Mouse (Mus musculus) gastrocnemius, adult 2 months (tissue): ENCODE measurements around the gene Mkrn1. TPM values are rescaled to one million over a fixed set of nuclear protein-coding genes. Genes with fewer than 3 reads are reported as not detected.
A peak's percentile ranks its signal among the peaks of the same experiment; 100 is the strongest.
"Not testable (repeated sequence)": the region's sequence is repeated elsewhere in the genome, so short reads cannot be mapped to it uniquely, and the experiment has no call there.

ENCODE experiments used
- DNase-seq: peaks from one replicate; pipeline ENCODE4 v3.0.0; 2022
- H3K27ac ChIP-seq: fragments of 200-600 bp; 2 replicates; pipeline ENCODE4 v1.8.1; 2022; ENCODE audit warnings: mild to moderate bottlenecking
- H3K4me3 ChIP-seq: fragments of 200-600 bp; 2 replicates; pipeline ENCODE4 v1.8.1; 2022; ENCODE audit warnings: mild to moderate bottlenecking, moderate library complexity
- CTCF ChIP-seq: fragments of 200-600 bp; IDR thresholded peaks from 2 replicates; pipeline ENCODE4 v1.8.1; 2022; ENCODE audit warnings: antibody characterized with exemption, mild to moderate bottlenecking, moderate library complexity
- intact Hi-C: fragments of 180-260 bp; cut with DNase I; formaldehyde crosslinking; loops from one replicate; pipeline ENCODE4 v1.15.1; 2025
- total RNA-seq, 2 experiments: library from RNA; stranded (reverse); gene quantifications; 2 replicates each; pipeline ENCODE4 v1.2.3; 2021

The Mkrn1 gene
- total RNA-seq, 2 experiments from 2014 or later = 16.0 to 17.8 TPM

GRCm38 (mm10) chr6:39445801-39446572 is 25.7 kb upstream of the Mkrn1 start:
- TF ChIP-seq CTCF = no peak
- Histone ChIP-seq H3K4me3 (peak overlapping the region; percentile 38; the same call in 1 of the 2 replicates), H3K27ac (no peak overlapping the region)
- no peak for DNase-seq
- intact Hi-C loops = no loop called here

GRCm38 (mm10) chr6:39442786-39443287 is 22.6 kb upstream of the Mkrn1 start:
- Histone ChIP-seq H3K4me3 (no peak overlapping the region), H3K27ac (no peak overlapping the region)
- no peak for TF ChIP-seq CTCF
- intact Hi-C loops = no loop called here
- no peak for DNase-seq

GRCm38 (mm10) chr6:39440207-39440606 is 19.9 kb upstream of the Mkrn1 start:
- no peak for TF ChIP-seq CTCF

GRCm38 (mm10) chr6:39437519-39437918 is 17.3 kb upstream of the Mkrn1 start:
- H3K27ac ChIP-seq, intact Hi-C loops, H3K4me3 ChIP-seq, DNase-seq: not testable (repeated sequence)

More at GRCm38 (mm10) chr6:39440207-39440606, 19.9 kb upstream of the Mkrn1 start:
- H3K27ac ChIP-seq = no peak overlapping the region
- intact Hi-C loops = no loop called here
- DNase-seq = no peak
- no peak overlapping the region for H3K4me3 ChIP-seq

- DNase-seq = no peak
- H3K27ac ChIP-seq = no peak overlapping the region
- H3K4me3 ChIP-seq = no peak overlapping the region
- no peak for TF ChIP-seq CTCF
- intact Hi-C loops = no loop called here
These were observed 15.6 kb upstream of the Mkrn1 start for GRCm38 (mm10) chr6:39435875-39436274.

GRCm38 (mm10) chr6:39434886-39435492 is 14.7 kb upstream of the Mkrn1 start:
- intact Hi-C loops = loop anchor here (1.0 kb wide), 1 partner anchor 15 kb away; the partner anchor contains the start of gene Mkrn1
- no peak for TF ChIP-seq CTCF
- no peak overlapping the region for H3K27ac ChIP-seq
- no peak for DNase-seq
- no peak overlapping the region for H3K4me3 ChIP-seq

GRCm38 (mm10) chr6:39434111-39434885 is 14.0 kb upstream of the Mkrn1 start:
- TF ChIP-seq CTCF = no peak
- no peak for DNase-seq
- intact Hi-C loops = loop anchor here (1.0 kb wide), 1 partner anchor 14 kb away; the partner anchor contains the start of gene Mkrn1
- Histone ChIP-seq H3K4me3 (no peak overlapping the region), H3K27ac (no peak overlapping the region)

GRCm38 (mm10) chr6:39433701-39434100 is 13.4 kb upstream of the Mkrn1 start:
- Histone ChIP-seq H3K27ac (no peak overlapping the region), H3K4me3 (no peak overlapping the region)
- DNase-seq = no peak
- intact Hi-C loops = loop anchor here (1.0 kb wide), 1 partner anchor 13 kb away; the partner anchor contains the start of gene Mkrn1
- no peak for TF ChIP-seq CTCF

- H3K4me3 ChIP-seq = no peak overlapping the region
- no peak for DNase-seq
- TF ChIP-seq CTCF = no peak
- intact Hi-C loops = no loop called here
- H3K27ac ChIP-seq = no peak overlapping the region
These were observed 12.9 kb upstream of the Mkrn1 start for GRCm38 (mm10) chr6:39433174-39433573.

- no peak for TF ChIP-seq CTCF
- no peak for DNase-seq
- H3K27ac ChIP-seq = no peak overlapping the region
- H3K4me3 ChIP-seq = no peak overlapping the region
- intact Hi-C loops = no loop called here
These were observed 10.5 kb upstream of the Mkrn1 start for GRCm38 (mm10) chr6:39430722-39431121.

GRCm38 (mm10) chr6:39429007-39429788 is 8.9 kb upstream of the Mkrn1 start:
- no peak for DNase-seq
- TF ChIP-seq CTCF = no peak
- no peak overlapping the region for H3K4me3 ChIP-seq
- intact Hi-C loops = no loop called here
- no peak overlapping the region for H3K27ac ChIP-seq

GRCm38 (mm10) chr6:39427276-39428003 is 7.2 kb upstream of the Mkrn1 start:
- Histone ChIP-seq H3K4me3 (no peak overlapping the region), H3K27ac (no peak overlapping the region)
- intact Hi-C loops = no loop called here
- no peak for DNase-seq
- no peak for TF ChIP-seq CTCF
